Mouse (Mus musculus) embryonic facial prominence, embryonic 14.5 days (tissue): ENCODE measurements at regions not wholly inside any gene's neighbourhood (a gene's known extent, or its start where the extent isn't known, plus 50 kb on each side); places are given as distances from the start of the nearest gene placed in this dataset.

Experiments used
- ATAC-seq: fragments of 200-750 bp; cut with Nextera tagmentation; 2 replicates; pipeline ENCODE4 v1.8.0; 2017; ENCODE audit warnings: low read depth, moderate number of reproducible peaks, moderate TSS enrichment
- DNase-seq: peaks from one replicate; pipeline ENCODE4 v3.0.0-alpha.2; 2015; ENCODE audit warnings: low spot score
- H3K27ac ChIP-seq: fragments of 300-500 bp; sonication (generic); replicated peaks from 2 replicates; pipeline ENCODE4 v1.5.1; 2014; ENCODE audit warnings: low read depth, mild to moderate bottlenecking, low read length, moderate library complexity
- H3K27me3 ChIP-seq: fragments of 300-500 bp; sonication (generic); replicated peaks from 2 replicates; pipeline ENCODE4 v1.6.1; 2014; ENCODE audit warnings: low read length; ENCODE audit not compliant: control insufficient read depth, insufficient read depth
- H3K36me3 ChIP-seq: fragments of 300-500 bp; sonication (generic); 2 replicates; pipeline ENCODE4 v1.6.1; 2014; ENCODE audit warnings: low read length, mixed read lengths; ENCODE audit not compliant: control insufficient read depth, insufficient read depth
- H3K4me1 ChIP-seq: fragments of 300-500 bp; sonication (generic); 2 replicates; pipeline ENCODE4 v1.6.1; 2014; ENCODE audit warnings: antibody characterized with exemption, low read length; ENCODE audit not compliant: control insufficient read depth, insufficient read depth
- H3K4me2 ChIP-seq: fragments of 300-500 bp; sonication (generic); 2 replicates; pipeline ENCODE4 v1.6.1; 2014; ENCODE audit warnings: low read depth, mild to moderate bottlenecking, low read length, moderate library complexity, mixed read lengths
- H3K4me3 ChIP-seq: fragments of 300-500 bp; sonication (generic); 2 replicates; pipeline ENCODE4 v1.5.1; 2014; ENCODE audit warnings: low read depth, mild to moderate bottlenecking, low read length
- H3K9ac ChIP-seq: fragments of 300-500 bp; sonication (generic); 2 replicates; pipeline ENCODE4 v1.6.1; 2014; ENCODE audit warnings: low read depth, mild to moderate bottlenecking, low read length, moderate library complexity, mixed read lengths
- H3K9me3 ChIP-seq: fragments of 300-500 bp; sonication (generic); 2 replicates; pipeline ENCODE4 v1.6.1; 2016; ENCODE audit warnings: low read length; ENCODE audit not compliant: control insufficient read depth
- WGBS: fragments of 180-500 bp; shearing (Covaris S2); extraction: QIAGEN DNeasy Blood & Tissue Kit; methylation state at CpG from one replicate; pipeline ENCODE4 v1.1.7; 2014; 5-methylcytosine and 5-hydroxymethylcytosine counted together

DNA sequence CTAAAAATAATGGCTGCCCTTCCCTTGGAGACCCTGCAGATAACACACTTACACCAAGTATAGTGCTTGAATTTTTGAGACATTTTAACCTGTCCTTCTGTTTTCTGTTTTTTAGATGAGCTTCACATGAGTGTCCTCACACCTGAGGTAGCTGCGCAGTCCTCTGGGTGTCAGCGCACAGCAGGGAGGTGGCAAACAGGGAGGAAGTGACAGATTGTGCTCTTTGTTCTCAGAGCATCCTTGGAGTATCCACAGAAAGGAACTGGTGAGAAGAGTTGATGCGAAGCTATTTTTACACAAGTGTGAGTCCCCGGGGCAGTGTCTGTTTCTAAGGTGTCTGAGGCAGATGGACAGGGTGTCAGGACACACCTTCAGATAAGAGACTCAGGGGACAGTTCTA is 78.2 kb upstream of the Arl4c start:
- WGBS = 87% methylated on average over 4 of the region's 4 CpGs
- Histone ChIP-seq H3K4me2 (no peak overlapping the region), H3K4me3 (no peak overlapping the region), H3K36me3 (no peaks in the 10 kb centered on the region), H3K4me1 (no peaks in the 10 kb centered on the region), H3K9ac (no peak overlapping the region), H3K27ac (no peak overlapping the region), H3K27me3 (no peaks in the 10 kb centered on the region), H3K9me3 (no peaks in the 10 kb centered on the region)
- no peak for ATAC-seq
- no peak for DNase-seq

DNA sequence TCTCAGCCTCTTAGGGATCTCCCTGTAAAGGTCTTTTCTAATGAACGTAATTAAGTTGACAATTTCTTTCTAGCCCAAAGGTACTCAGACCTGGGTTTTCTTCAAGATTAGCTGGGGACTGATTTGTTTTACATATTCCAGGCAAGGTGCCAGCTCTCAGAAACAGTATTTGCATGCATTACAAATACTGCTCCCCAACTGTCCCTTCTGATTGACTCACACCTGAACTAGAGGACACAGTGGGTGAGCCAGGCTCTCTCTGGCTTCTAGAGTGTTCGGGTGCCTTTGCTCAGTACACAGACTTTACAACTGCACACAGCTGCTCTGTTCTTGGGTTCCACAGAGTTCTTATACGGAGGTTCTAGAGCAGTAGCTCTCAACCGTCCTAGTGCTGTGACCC is 81.1 kb upstream of the Arl4c start:
- peak; percentile 44 for DNase-seq
- no peaks in the 10 kb centered on the region for H3K27me3 ChIP-seq
- no peak overlapping the region for H3K4me3 ChIP-seq
- 69% methylated on average over 4 of the region's 4 CpGs for WGBS
- ATAC-seq = no peak
- no peaks in the 10 kb centered on the region for H3K4me1 ChIP-seq
- H3K4me2 ChIP-seq = no peak overlapping the region
- H3K36me3 ChIP-seq = no peaks in the 10 kb centered on the region
- H3K9ac ChIP-seq = no peak overlapping the region
- no peaks in the 10 kb centered on the region for H3K9me3 ChIP-seq
- H3K27ac ChIP-seq = no peak overlapping the region

GRCm38 (mm10) chr1:88784866-88785620 is 83.0 kb upstream of the Arl4c start:
- no peaks in the 10 kb centered on the region for H3K36me3 ChIP-seq
- no peaks in the 10 kb centered on the region for H3K4me1 ChIP-seq
- no peak overlapping the region for H3K4me3 ChIP-seq
- DNase-seq (no peak), ATAC-seq (no peak)
- no peak overlapping the region for H3K4me2 ChIP-seq
- H3K9ac ChIP-seq = no peak overlapping the region
- WGBS = 63% methylated on average over 3 of the region's 5 CpGs
- H3K9me3 ChIP-seq = no peaks in the 10 kb centered on the region
- H3K27ac ChIP-seq = no peak overlapping the region
- H3K27me3 ChIP-seq = no peaks in the 10 kb centered on the region

DNA sequence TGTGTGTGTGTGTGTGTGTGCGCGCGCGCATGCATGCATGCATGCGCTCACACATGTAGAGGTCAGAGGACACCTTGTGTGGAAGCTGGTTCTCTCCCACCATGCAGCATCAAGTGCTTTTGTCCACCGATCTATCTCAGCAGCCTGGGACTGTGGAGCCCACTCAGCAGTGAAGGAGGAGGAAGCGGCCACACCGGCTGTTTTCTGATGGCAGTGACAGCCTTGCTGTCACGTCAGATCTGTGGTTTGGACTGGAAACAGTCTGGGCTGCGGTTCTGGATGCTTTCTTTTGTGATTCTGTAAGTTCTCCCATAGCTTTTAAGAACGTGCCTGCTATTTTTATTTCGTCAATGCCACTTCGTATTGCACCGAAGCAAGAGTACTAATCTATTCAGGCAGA is 84.0 kb upstream of the Arl4c start:
- Histone ChIP-seq H3K4me2 (no peak overlapping the region), H3K27me3 (no peaks in the 10 kb centered on the region), H3K4me3 (no peak overlapping the region), H3K4me1 (no peaks in the 10 kb centered on the region), H3K9me3 (no peaks in the 10 kb centered on the region), H3K36me3 (no peaks in the 10 kb centered on the region), H3K27ac (no peak overlapping the region), H3K9ac (no peak overlapping the region)
- DNase-seq = no peak
- WGBS = 93% methylated on average over 14 of the region's 14 CpGs
- ATAC-seq = no peak

- no peak overlapping the region for H3K4me3 ChIP-seq
- no peak overlapping the region for H3K27ac ChIP-seq
- no peak for DNase-seq
- H3K36me3 ChIP-seq = no peaks in the 10 kb centered on the region
- no peaks in the 10 kb centered on the region for H3K27me3 ChIP-seq
- ATAC-seq = no peak
- WGBS = 67% methylated on average over 7 of the region's 7 CpGs
- peaks cover 1% of the 10 kb centered on the region; the same call in 1 of the 2 replicates for H3K9me3 ChIP-seq
- no peak overlapping the region for H3K4me2 ChIP-seq
- no peaks in the 10 kb centered on the region for H3K4me1 ChIP-seq
- no peak overlapping the region for H3K9ac ChIP-seq
Measured at GRCm38 (mm10) chr1:88790674-88791073, 88.7 kb upstream of the Arl4c start.

- 78% methylated on average over 10 of the region's 10 CpGs for WGBS
- Histone ChIP-seq H3K36me3 (no peaks in the 10 kb centered on the region), H3K27ac (no peak overlapping the region), H3K4me3 (no peak overlapping the region), H3K27me3 (no peaks in the 10 kb centered on the region), H3K4me2 (no peak overlapping the region), H3K4me1 (no peaks in the 10 kb centered on the region), H3K9me3 (peaks cover 5% of the 10 kb centered on the region; the same call in 1 of the 2 replicates), H3K9ac (no peak overlapping the region)
- ATAC-seq (no peak), DNase-seq (peak; percentile 59)
Measured at GRCm38 (mm10) chr1:88794926-88795325, 92.9 kb upstream of the Arl4c start.

DNA sequence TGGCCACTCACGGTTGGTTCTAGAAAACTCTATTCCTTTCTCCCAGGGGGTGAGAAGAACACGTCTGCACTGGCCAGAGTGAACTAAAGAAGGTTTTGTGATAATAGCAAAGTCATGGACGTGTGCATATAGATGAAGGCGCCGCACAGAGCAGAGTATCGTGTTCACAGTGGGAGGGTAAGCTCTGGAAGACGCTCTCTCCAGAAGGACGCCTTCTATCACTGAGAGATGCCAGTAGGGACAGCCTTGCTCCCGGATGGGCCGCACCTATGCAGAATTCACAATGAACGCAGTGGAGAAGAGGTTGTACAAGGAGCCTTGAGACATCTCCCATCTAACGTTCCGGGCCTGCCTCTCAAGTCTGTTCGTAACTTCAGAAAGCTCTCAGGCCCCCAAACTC is 96.5 kb upstream of the Arl4c start:
- DNase-seq (no peak), ATAC-seq (no peak)
- H3K27ac ChIP-seq = no peak overlapping the region
- peaks cover 5% of the 10 kb centered on the region; the same call in 1 of the 2 replicates for H3K9me3 ChIP-seq
- H3K36me3 ChIP-seq = no peaks in the 10 kb centered on the region
- H3K27me3 ChIP-seq = no peaks in the 10 kb centered on the region
- H3K4me1 ChIP-seq = peaks cover 4% of the 10 kb centered on the region; the same call in 1 of the 2 replicates
- 65% methylated on average over 14 of the region's 14 CpGs for WGBS
- no peak overlapping the region for H3K9ac ChIP-seq
- H3K4me2 ChIP-seq = no peak overlapping the region
- no peak overlapping the region for H3K4me3 ChIP-seq

- H3K36me3 ChIP-seq = no peaks in the 10 kb centered on the region
- no peak overlapping the region for H3K9ac ChIP-seq
- DNase-seq (no peak), ATAC-seq (no peak)
- H3K4me1 ChIP-seq = peaks cover 4% of the 10 kb centered on the region; the same call in 1 of the 2 replicates
- no peaks in the 10 kb centered on the region for H3K27me3 ChIP-seq
- H3K4me2 ChIP-seq = no peak overlapping the region
- no peak overlapping the region for H3K27ac ChIP-seq
- WGBS = 47% methylated on average over 8 of the region's 8 CpGs
- H3K4me3 ChIP-seq = no peak overlapping the region
- H3K9me3 ChIP-seq = peaks cover 5% of the 10 kb centered on the region; the same call in 1 of the 2 replicates
Measured at GRCm38 (mm10) chr1:88798874-88799273, 96.9 kb upstream of the Arl4c start.

DNA sequence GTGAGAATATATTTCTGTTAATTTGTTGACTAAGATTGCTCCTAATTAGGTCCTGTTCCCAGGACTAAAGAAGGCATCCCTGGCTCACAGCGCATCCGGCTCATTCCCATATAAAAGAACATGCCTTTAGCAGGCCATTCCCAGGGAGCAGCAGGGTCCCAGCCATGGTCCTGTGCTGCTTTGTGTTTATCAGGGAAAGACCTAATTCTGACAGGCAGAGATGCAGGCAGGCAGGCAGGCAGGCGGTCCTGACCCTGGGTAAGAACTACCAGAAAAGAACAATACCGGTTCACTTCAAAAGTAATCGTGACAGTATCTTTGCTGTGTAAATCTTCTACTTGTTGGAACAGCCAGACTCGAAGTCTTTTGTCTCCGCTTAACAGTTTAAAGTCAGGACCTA is 97.3 kb upstream of the Arl4c start:
- peaks cover 5% of the 10 kb centered on the region; the same call in 1 of the 2 replicates for H3K9me3 ChIP-seq
- DNase-seq (no peak), ATAC-seq (no peak)
- H3K4me3 ChIP-seq = no peak overlapping the region
- H3K4me1 ChIP-seq = peaks cover 4% of the 10 kb centered on the region; the same call in 1 of the 2 replicates
- H3K27me3 ChIP-seq = no peaks in the 10 kb centered on the region
- H3K27ac ChIP-seq = no peak overlapping the region
- no peaks in the 10 kb centered on the region for H3K36me3 ChIP-seq
- no peak overlapping the region for H3K9ac ChIP-seq
- no peak overlapping the region for H3K4me2 ChIP-seq
- WGBS = 54% methylated on average over 7 of the region's 7 CpGs
